Mouse (Mus musculus): ENCODE data around the gene AU040320. TPM values are rescaled to one million over a fixed set of nuclear protein-coding genes. Genes with fewer than 3 reads are reported as not detected.
A peak's percentile ranks its signal among the peaks of the same experiment; 100 is the strongest.

The AU040320 gene
- polyA plus RNA-seq, 1 experiment: 13.9 TPM

GRCm38 (mm10) chr4:126814854-126815253 is 61.5 kb downstream of the AU040320 start:
- no peak overlapping the region for H3K27ac ChIP-seq (ENCODE audit: control insufficient read depth, insufficient read depth, low read depth, low read length, poor library complexity)
- TF ChIP-seq POLR2A (IDR thresholded peaks at IDR 0.05; ENCODE audit: borderline replicate concordance, control insufficient read depth, low read depth, low read length) (no peak), CTCF (IDR thresholded peaks at IDR 0.05; ENCODE audit: control insufficient read depth, insufficient read depth, low read length) (no peak)
- no peak overlapping the region for H3K4me3 ChIP-seq (replicated peaks; ENCODE audit: control insufficient read depth, low read depth, low read length)
- 9% methylated on average over 5 of the region's 5 CpGs for WGBS
- no peaks in the 10 kb centered on the region; the same call in 1 of the 2 replicates for H3K4me1 ChIP-seq (ENCODE audit: control insufficient read depth, insufficient read depth, low read length)

- Histone ChIP-seq H3K27ac (ENCODE audit: control insufficient read depth, insufficient read depth, low read depth, low read length, poor library complexity) (no peak overlapping the region), H3K4me3 (replicated peaks; ENCODE audit: control insufficient read depth, low read depth, low read length) (no peak overlapping the region), H3K4me1 (ENCODE audit: control insufficient read depth, insufficient read depth, low read length) (no peaks in the 10 kb centered on the region; the same call in 1 of the 2 replicates)
- WGBS: 85% methylated on average over 9 of the region's 9 CpGs
- TF ChIP-seq CTCF (IDR thresholded peaks at IDR 0.05; ENCODE audit: control insufficient read depth, insufficient read depth, low read length): no peak
- TF ChIP-seq POLR2A (IDR thresholded peaks at IDR 0.05; ENCODE audit: borderline replicate concordance, control insufficient read depth, low read depth, low read length): no peak
Observed at GRCm38 (mm10) chr4:126822891-126823882, 69.8 kb downstream of the AU040320 start.

- Histone ChIP-seq H3K4me3 (replicated peaks; ENCODE audit: control insufficient read depth, low read depth, low read length) (no peak overlapping the region), H3K27ac (ENCODE audit: control insufficient read depth, insufficient read depth, low read depth, low read length, poor library complexity) (no peak overlapping the region), H3K4me1 (ENCODE audit: control insufficient read depth, insufficient read depth, low read length) (no peaks in the 10 kb centered on the region)
- 84% methylated on average over 5 of the region's 5 CpGs for WGBS
- no peak for TF ChIP-seq POLR2A (IDR thresholded peaks at IDR 0.05; ENCODE audit: borderline replicate concordance, control insufficient read depth, low read depth, low read length)
Observed at GRCm38 (mm10) chr4:126823917-126824316, 70.6 kb downstream of the AU040320 start.

GRCm38 (mm10) chr4:126831122-126831521 is 77.8 kb downstream of the AU040320 start:
- Histone ChIP-seq H3K4me1 (ENCODE audit: control insufficient read depth, insufficient read depth, low read length) (no peaks in the 10 kb centered on the region), H3K4me3 (replicated peaks; ENCODE audit: control insufficient read depth, low read depth, low read length) (no peak overlapping the region), H3K27ac (ENCODE audit: control insufficient read depth, insufficient read depth, low read depth, low read length, poor library complexity) (no peak overlapping the region)
- TF ChIP-seq CTCF (IDR thresholded peaks at IDR 0.05; ENCODE audit: control insufficient read depth, insufficient read depth, low read length) (no peak), POLR2A (IDR thresholded peaks at IDR 0.05; ENCODE audit: borderline replicate concordance, control insufficient read depth, low read depth, low read length) (no peak)
- WGBS: 94% methylated on average over 5 of the region's 5 CpGs

- H3K4me3 ChIP-seq (replicated peaks; ENCODE audit: control insufficient read depth, low read depth, low read length): no peak overlapping the region
- H3K4me1 ChIP-seq (ENCODE audit: control insufficient read depth, insufficient read depth, low read length): no peaks in the 10 kb centered on the region
- no peak for TF ChIP-seq POLR2A (IDR thresholded peaks at IDR 0.05; ENCODE audit: borderline replicate concordance, control insufficient read depth, low read depth, low read length)
- no peak overlapping the region for H3K27ac ChIP-seq (ENCODE audit: control insufficient read depth, insufficient read depth, low read depth, low read length, poor library complexity)
- WGBS: 84% methylated on average over 7 of the region's 7 CpGs
Observed at GRCm38 (mm10) chr4:126838799-126839198, 85.5 kb downstream of the AU040320 start.

- TF ChIP-seq CTCF (IDR thresholded peaks at IDR 0.05; ENCODE audit: control insufficient read depth, insufficient read depth, low read length) (peak; percentile 88), POLR2A (IDR thresholded peaks at IDR 0.05; ENCODE audit: borderline replicate concordance, control insufficient read depth, low read depth, low read length) (no peak)
- Histone ChIP-seq H3K27ac (ENCODE audit: control insufficient read depth, insufficient read depth, low read depth, low read length, poor library complexity) (no peak overlapping the region), H3K4me1 (ENCODE audit: control insufficient read depth, insufficient read depth, low read length) (no peaks in the 10 kb centered on the region), H3K4me3 (replicated peaks; ENCODE audit: control insufficient read depth, low read depth, low read length) (no peak overlapping the region)
- WGBS: 31% methylated on average over 7 of the region's 7 CpGs
Observed at GRCm38 (mm10) chr4:126839873-126840272, 86.5 kb downstream of the AU040320 start.

GRCm38 (mm10) chr4:126840996-126841560 is 87.7 kb downstream of the AU040320 start:
- Histone ChIP-seq H3K4me3 (replicated peaks; ENCODE audit: control insufficient read depth, low read depth, low read length) (no peak overlapping the region), H3K27ac (ENCODE audit: control insufficient read depth, insufficient read depth, low read depth, low read length, poor library complexity) (no peak overlapping the region), H3K4me1 (ENCODE audit: control insufficient read depth, insufficient read depth, low read length) (no peaks in the 10 kb centered on the region)
- TF ChIP-seq POLR2A (IDR thresholded peaks at IDR 0.05; ENCODE audit: borderline replicate concordance, control insufficient read depth, low read depth, low read length): no peak
- WGBS: 87% methylated on average over 15 of the region's 15 CpGs

- H3K4me1 ChIP-seq (ENCODE audit: control insufficient read depth, insufficient read depth, low read length): no peaks in the 10 kb centered on the region
Observed at GRCm38 (mm10) chr4:126842911-126843310, 89.6 kb downstream of the AU040320 start.

More at GRCm38 (mm10) chr4:126842911-126843310, 89.6 kb downstream of the AU040320 start:
- Histone ChIP-seq H3K27ac (ENCODE audit: control insufficient read depth, insufficient read depth, low read depth, low read length, poor library complexity) (no peak overlapping the region), H3K4me3 (replicated peaks; ENCODE audit: control insufficient read depth, low read depth, low read length) (no peak overlapping the region)
- TF ChIP-seq POLR2A (IDR thresholded peaks at IDR 0.05; ENCODE audit: borderline replicate concordance, control insufficient read depth, low read depth, low read length): no peak
- TF ChIP-seq CTCF (IDR thresholded peaks at IDR 0.05; ENCODE audit: control insufficient read depth, insufficient read depth, low read length): no peak
- WGBS: 85% methylated on average over 3 of the region's 3 CpGs
